Mouse (Mus musculus): Measurements from ENCODE around the gene Dlg4.

- TF ChIP-seq CTCF (IDR thresholded peaks at IDR 0.05; ENCODE audit: insufficient read depth, low read depth, low read length) (no peak), POLR2A (IDR thresholded peaks at IDR 0.05; ENCODE audit: insufficient read depth, low read depth, low read length) (no peak)
Measured at GRCm38 (mm10) chr11:70038174-70038573, 21.4 kb downstream of the Dlg4 start.
